Mouse (Mus musculus) myocyte (in vitro differentiated cells): ENCODE measurements around the gene Pcsk1n.

Experiments
- E2F4 ChIP-seq: IDR thresholded peaks from one replicate; pipeline ENCODE4 v1.6.1; 2011; ENCODE audit warnings: mild to moderate bottlenecking, control low read depth, moderate library complexity; ENCODE audit not compliant: insufficient read depth
- MAX ChIP-seq: IDR thresholded peaks from one replicate; pipeline ENCODE4 v1.6.1; 2011; ENCODE audit warnings: low read depth, mild to moderate bottlenecking, control low read depth
- MYOG ChIP-seq, 3 experiments: IDR thresholded peaks; one replicate each; pipeline ENCODE4 v1.6.1; 2011; ENCODE audit warnings: control low read depth in 2 of 3, low read depth in 2 of 3, mild to moderate bottlenecking in 2 of 3; ENCODE audit not compliant: insufficient read length in 2 of 3, control insufficient read depth in 1 of 3, insufficient read depth in 1 of 3
- POLR2A ChIP-seq: IDR thresholded peaks from one replicate; pipeline ENCODE4 v1.6.1; 2011; ENCODE audit warnings: low read depth, mild to moderate bottlenecking, control low read depth, moderate library complexity; ENCODE audit not compliant: insufficient read length
- POLR2AphosphoS2 ChIP-seq: IDR thresholded peaks from one replicate; pipeline ENCODE4 v1.6.1; 2011; ENCODE audit warnings: low read depth, control low read depth; ENCODE audit not compliant: insufficient read length
- REST ChIP-seq: IDR thresholded peaks from one replicate; pipeline ENCODE4 v1.6.1; 2011; ENCODE audit warnings: mild to moderate bottlenecking, control low read depth, moderate library complexity; ENCODE audit not compliant: insufficient read depth, insufficient read length
- USF1 ChIP-seq: IDR thresholded peaks from one replicate; pipeline ENCODE4 v1.6.1; 2011; ENCODE audit warnings: low read depth, mild to moderate bottlenecking, control low read depth, moderate library complexity

DNA sequence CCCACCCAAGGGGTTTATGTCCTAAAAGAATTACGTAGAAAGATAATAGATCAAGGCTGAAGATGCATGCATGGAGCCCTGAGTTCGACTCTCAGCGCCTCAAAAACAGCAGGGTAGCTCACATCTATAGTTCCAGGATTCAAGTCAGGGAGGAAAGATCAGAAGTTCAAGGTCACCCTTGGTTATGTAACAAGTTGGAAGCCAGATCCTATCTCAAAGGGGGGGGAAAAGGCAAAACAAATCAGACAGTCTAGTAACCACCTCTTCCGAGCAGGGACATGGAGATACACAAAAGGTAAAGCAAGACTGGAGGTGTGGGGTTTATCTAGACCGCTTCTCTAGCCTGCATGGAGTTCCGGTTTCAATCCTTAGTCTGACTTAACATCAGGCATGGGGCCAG lies 6.6 kb downstream of the Pcsk1n start:
- TF ChIP-seq POLR2A, result no peak
- TF ChIP-seq USF1, result no peak
- no peak for TF ChIP-seq E2F4
- TF ChIP-seq POLR2AphosphoS2, result no peak
- no peak for TF ChIP-seq MYOG (IDR thresholded peaks at IDR 0.05; ENCODE audit: control insufficient read depth in 1 of 3, insufficient read depth in 1 of 3, insufficient read length in 2 of 3, low read depth in 2 of 3)
- no peak for TF ChIP-seq MAX
- no peak for TF ChIP-seq REST
